Mouse (Mus musculus) embryonic facial prominence, embryonic 10.5 days (tissue): ENCODE measurements at regions not wholly inside any gene's neighbourhood (a gene's known extent, or its start where the extent isn't known, plus 50 kb on each side); places are given as distances from the start of the nearest gene placed in this dataset.
A peak's percentile ranks its signal among the peaks of the same experiment; 100 is the strongest.
"Not testable (repeated sequence)": the region's sequence is repeated elsewhere in the genome, so short reads cannot be mapped to it uniquely, and the experiment has no call there.

Experiments used
- DNase-seq: peaks from one replicate; pipeline ENCODE4 v3.0.0-alpha.2; 2017; ENCODE audit warnings: low spot score
- H3K27ac ChIP-seq: fragments of 300-500 bp; sonication (generic); replicated peaks from 2 replicates; pipeline ENCODE4 v1.5.1; 2016; ENCODE audit warnings: mild to moderate bottlenecking
- H3K27me3 ChIP-seq: fragments of 300-500 bp; sonication (generic); replicated peaks from 2 replicates; pipeline ENCODE4 v1.6.1; 2016; ENCODE audit warnings: low read depth, mild to moderate bottlenecking; ENCODE audit not compliant: poor library complexity, severe bottlenecking
- H3K36me3 ChIP-seq: fragments of 300-500 bp; sonication (generic); replicated peaks from 2 replicates; pipeline ENCODE4 v1.6.1; 2016; ENCODE audit warnings: mild to moderate bottlenecking, moderate library complexity
- H3K4me1 ChIP-seq: fragments of 300-500 bp; sonication (generic); 2 replicates; pipeline ENCODE4 v1.6.1; 2016
- H3K4me3 ChIP-seq: fragments of 300-500 bp; sonication (generic); 2 replicates; pipeline ENCODE4 v1.5.1; 2016; ENCODE audit warnings: mild to moderate bottlenecking, moderate library complexity
- H3K9me3 ChIP-seq: fragments of 300-500 bp; sonication (generic); 2 replicates; pipeline ENCODE4 v1.6.1; 2016; ENCODE audit warnings: mild to moderate bottlenecking
- WGBS: fragments of 180-500 bp; shearing (Covaris S2); methylation state at CpG from one replicate; pipeline ENCODE4 v1.1.7; 2016; 5-methylcytosine and 5-hydroxymethylcytosine counted together

DNA sequence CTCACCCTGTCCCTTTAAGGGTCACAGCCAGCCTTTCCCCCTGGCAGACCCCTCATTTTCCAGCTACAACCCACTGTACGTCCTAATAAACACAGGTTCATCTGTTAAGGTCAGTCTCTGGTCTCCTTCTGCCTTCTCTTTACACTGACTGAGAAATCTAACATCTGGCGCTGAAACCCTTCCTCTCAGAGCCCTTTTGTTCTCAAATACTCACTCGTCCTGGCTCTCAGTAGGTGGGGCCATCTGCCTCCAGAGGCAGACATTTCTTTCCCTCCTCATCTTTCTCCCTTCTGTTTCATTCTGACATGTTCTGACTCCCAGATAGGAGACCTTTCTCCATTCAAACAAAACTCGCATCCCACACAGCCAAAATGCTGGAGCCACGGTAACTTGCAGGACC, 102.6 kb upstream of the Thpo start:
- H3K4me3 ChIP-seq = no peak overlapping the region
- H3K36me3 ChIP-seq = no peaks in the 10 kb centered on the region
- DNase-seq = peak; percentile 34
- peak overlapping the region; percentile 74 for H3K27ac ChIP-seq
- H3K27me3 ChIP-seq = no peaks in the 10 kb centered on the region
- peaks cover 22% of the 10 kb centered on the region for H3K4me1 ChIP-seq
- WGBS = 21% methylated on average over 5 of the region's 5 CpGs
- H3K9me3 ChIP-seq = peaks cover 6% of the 10 kb centered on the region; the same call in 1 of the 2 replicates

- H3K4me3 ChIP-seq, H3K27ac ChIP-seq, H3K9me3 ChIP-seq, DNase-seq, H3K36me3 ChIP-seq, H3K27me3 ChIP-seq: not testable (repeated sequence)
- WGBS = 77% methylated on average over 10 of the region's 10 CpGs
- peaks cover 39% of the 10 kb centered on the region for H3K4me1 ChIP-seq
Measured at GRCm38 (mm10) chr16:20833838-20834237, 99.5 kb upstream of the Thpo start.

DNA sequence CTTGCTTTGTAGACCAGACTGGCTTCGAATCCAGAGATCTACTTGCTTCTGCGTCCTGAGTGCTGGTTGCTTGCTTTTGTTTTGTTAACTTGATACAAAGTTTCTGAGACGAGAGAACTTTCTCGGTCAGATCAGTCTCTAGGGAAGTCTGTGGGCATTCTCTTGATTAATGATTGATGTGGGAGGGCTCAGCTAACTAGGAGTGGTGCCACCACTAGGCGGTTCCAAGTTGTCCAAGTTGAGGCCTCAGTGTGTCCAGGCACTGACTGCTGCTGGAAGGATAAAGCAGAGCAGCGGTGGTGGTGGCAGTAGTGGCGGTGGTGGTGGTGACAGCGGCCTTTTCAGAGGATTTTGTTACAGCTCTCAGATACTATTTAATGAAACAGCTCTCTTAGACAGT, 99.0 kb upstream of the Thpo start:
- no peak for DNase-seq
- no peak overlapping the region for H3K27ac ChIP-seq
- 81% methylated on average over 8 of the region's 8 CpGs for WGBS
- H3K9me3 ChIP-seq = peaks cover 6% of the 10 kb centered on the region; the same call in 1 of the 2 replicates
- peaks cover 35% of the 10 kb centered on the region for H3K4me1 ChIP-seq
- no peaks in the 10 kb centered on the region for H3K27me3 ChIP-seq
- no peaks in the 10 kb centered on the region for H3K36me3 ChIP-seq
- H3K4me3 ChIP-seq = no peak overlapping the region

DNA sequence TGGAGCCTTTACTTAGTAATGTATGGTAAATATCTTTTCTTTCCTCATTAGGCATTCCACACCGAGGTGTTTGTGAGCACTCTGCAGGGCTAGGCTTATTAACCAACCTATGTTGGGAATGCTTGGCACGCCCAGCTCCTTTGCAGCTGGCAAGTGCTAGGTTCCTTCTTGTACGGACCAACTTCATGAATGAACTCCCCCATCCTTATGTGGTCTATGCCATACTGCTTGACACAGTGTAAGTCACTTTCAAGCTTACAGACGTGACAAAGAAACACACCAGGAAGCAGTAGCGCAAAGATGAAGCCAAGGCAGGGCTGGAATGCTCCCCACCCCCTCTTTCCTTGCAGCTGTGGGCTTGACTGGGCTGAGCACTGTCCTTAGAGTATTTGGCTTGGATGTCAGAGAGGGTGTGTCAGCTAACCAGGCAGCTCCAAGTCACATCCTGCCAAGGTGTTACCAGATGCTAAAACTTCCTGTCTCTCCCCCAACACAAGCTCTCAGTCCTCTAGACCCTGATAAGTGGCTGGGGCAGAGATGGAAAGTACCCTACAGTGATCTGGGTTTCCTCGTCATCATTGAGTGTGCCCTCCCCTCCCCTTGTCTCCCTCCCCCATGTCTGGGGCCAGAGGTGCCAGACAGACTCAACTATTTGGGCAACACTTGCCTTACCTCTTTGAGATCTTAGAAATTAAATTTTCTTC, 95.6 kb upstream of the Thpo start:
- no peak for DNase-seq
- H3K4me3 ChIP-seq = no peak overlapping the region
- WGBS = 57% methylated on average over 6 of the region's 6 CpGs
- peak overlapping the region; percentile 61; the same call in 1 of the 2 replicates for H3K27ac ChIP-seq
- H3K9me3 ChIP-seq = peaks cover 6% of the 10 kb centered on the region; the same call in 1 of the 2 replicates
- H3K27me3 ChIP-seq = no peaks in the 10 kb centered on the region
- peaks cover 17% of the 10 kb centered on the region for H3K4me1 ChIP-seq
- no peaks in the 10 kb centered on the region for H3K36me3 ChIP-seq

GRCm38 (mm10) chr16:20828996-20829731, 94.9 kb upstream of the Thpo start:
- 73% methylated on average over 5 of the region's 5 CpGs for WGBS
- no peak for DNase-seq
- H3K4me3 ChIP-seq = no peak overlapping the region

GRCm38 (mm10) chr16:20824226-20824625, 89.9 kb upstream of the Thpo start:
- Histone ChIP-seq H3K36me3 (no peaks in the 10 kb centered on the region), H3K9me3 (no peaks in the 10 kb centered on the region), H3K4me1 (peaks cover 6% of the 10 kb centered on the region), H3K4me3 (no peak overlapping the region), H3K27me3 (no peaks in the 10 kb centered on the region), H3K27ac (no peak overlapping the region)
- WGBS = 66% methylated on average over 7 of the region's 7 CpGs
- DNase-seq = no peak

More at GRCm38 (mm10) chr16:20828996-20829731, 94.9 kb upstream of the Thpo start:
- peaks cover 2% of the 10 kb centered on the region; the same call in 1 of the 2 replicates for H3K9me3 ChIP-seq
- 0 out of 2 replicates have a peak overlapping the region, but pooled peaks have one; percentile 61 for H3K27ac ChIP-seq
- H3K4me1 ChIP-seq = peaks cover 18% of the 10 kb centered on the region
- no peaks in the 10 kb centered on the region for H3K27me3 ChIP-seq
- no peaks in the 10 kb centered on the region for H3K36me3 ChIP-seq

- H3K4me1 ChIP-seq = peaks cover 18% of the 10 kb centered on the region
- no peak overlapping the region for H3K4me3 ChIP-seq
- H3K36me3 ChIP-seq = no peaks in the 10 kb centered on the region
- H3K27me3 ChIP-seq = no peaks in the 10 kb centered on the region
- H3K27ac ChIP-seq = no peak overlapping the region
- DNase-seq = no peak
- no peaks in the 10 kb centered on the region for H3K9me3 ChIP-seq
Measured at GRCm38 (mm10) chr16:20820939-20821338, 86.6 kb upstream of the Thpo start.

GRCm38 (mm10) chr16:20819568-20819967, 85.3 kb upstream of the Thpo start:
- Histone ChIP-seq H3K27me3 (no peaks in the 10 kb centered on the region), H3K27ac (no peak overlapping the region), H3K4me1 (peaks cover 18% of the 10 kb centered on the region), H3K9me3 (0 out of 2 replicates have a peak, but pooled peaks cover 3% of the 10 kb centered on the region), H3K36me3 (no peaks in the 10 kb centered on the region), H3K4me3 (no peak overlapping the region)
- DNase-seq = no peak
- 83% methylated on average over 3 of the region's 3 CpGs for WGBS

- DNase-seq = peak; percentile 21
- peak overlapping the region; percentile 66 for H3K27ac ChIP-seq
Measured at GRCm38 (mm10) chr16:20818711-20819189, 84.4 kb upstream of the Thpo start.

GRCm38 (mm10) chr16:20814976-20815375, 80.7 kb upstream of the Thpo start:
- H3K27ac ChIP-seq = no peak overlapping the region
- peaks cover 14% of the 10 kb centered on the region for H3K4me1 ChIP-seq
- H3K9me3 ChIP-seq = 0 out of 2 replicates have a peak, but pooled peaks cover 3% of the 10 kb centered on the region
- 83% methylated on average over 2 of the region's 2 CpGs for WGBS
- H3K4me3 ChIP-seq = no peak overlapping the region
- no peaks in the 10 kb centered on the region for H3K27me3 ChIP-seq
- H3K36me3 ChIP-seq = no peaks in the 10 kb centered on the region
- peak; percentile 46 for DNase-seq

More at GRCm38 (mm10) chr16:20818711-20819189, 84.4 kb upstream of the Thpo start:
- Histone ChIP-seq H3K4me3 (no peak overlapping the region), H3K9me3 (0 out of 2 replicates have a peak, but pooled peaks cover 3% of the 10 kb centered on the region), H3K27me3 (no peaks in the 10 kb centered on the region), H3K4me1 (peaks cover 14% of the 10 kb centered on the region), H3K36me3 (no peaks in the 10 kb centered on the region)
- WGBS = 35% methylated on average over 5 of the region's 5 CpGs

GRCm38 (mm10) chr16:20814240-20814639, 79.9 kb upstream of the Thpo start:
- no peak overlapping the region for H3K4me3 ChIP-seq
- H3K36me3 ChIP-seq = no peaks in the 10 kb centered on the region
- H3K27me3 ChIP-seq = no peaks in the 10 kb centered on the region
- DNase-seq = no peak
- H3K9me3 ChIP-seq = 0 out of 2 replicates have a peak, but pooled peaks cover 3% of the 10 kb centered on the region
- no peak overlapping the region for H3K27ac ChIP-seq
- peaks cover 13% of the 10 kb centered on the region for H3K4me1 ChIP-seq

DNA sequence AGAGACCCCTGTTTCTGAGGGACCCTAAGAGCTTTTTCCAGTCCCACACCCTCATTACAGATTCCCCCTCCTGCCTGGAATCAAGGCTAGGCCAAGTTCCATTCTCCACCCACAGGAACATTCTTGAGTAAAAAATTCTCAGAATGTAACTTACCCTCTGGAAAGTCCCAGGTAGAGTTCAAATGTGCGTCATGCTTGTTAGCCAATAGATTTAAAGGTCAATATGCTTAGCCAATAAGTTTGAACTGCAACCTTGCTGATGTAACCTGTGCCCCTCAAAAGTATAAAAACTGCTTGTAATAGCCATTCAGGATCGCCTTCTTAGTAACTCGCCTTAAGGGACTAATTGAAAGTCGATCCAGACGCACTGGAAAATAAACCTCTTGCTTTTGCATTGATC, 77.7 kb upstream of the Thpo start:
- H3K27me3 ChIP-seq, H3K4me3 ChIP-seq, H3K4me1 ChIP-seq, H3K27ac ChIP-seq, H3K36me3 ChIP-seq, H3K9me3 ChIP-seq, DNase-seq: not testable (repeated sequence)
- WGBS = 61% methylated on average over 5 of the region's 5 CpGs

DNA sequence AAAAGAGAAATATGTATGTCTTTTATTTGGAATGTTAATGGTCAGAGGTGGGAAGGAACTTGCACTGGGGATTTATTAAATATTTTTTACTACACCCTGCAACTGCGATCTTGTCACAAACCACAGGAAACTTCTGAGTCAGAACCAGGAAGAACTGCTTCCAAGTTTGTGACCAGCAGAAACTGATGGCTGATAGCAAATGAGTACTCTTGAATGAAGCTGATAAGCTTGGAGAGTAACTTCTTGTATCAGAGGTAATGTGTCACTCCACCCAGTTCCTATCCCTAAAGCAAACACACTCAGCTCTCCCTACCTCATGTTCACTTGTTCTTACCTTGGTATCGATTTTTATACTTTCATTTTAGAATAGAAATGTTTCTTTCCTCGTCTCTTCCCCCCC, 76.0 kb upstream of the Thpo start:
- Histone ChIP-seq H3K27ac (no peak overlapping the region), H3K9me3 (no peaks in the 10 kb centered on the region), H3K4me3 (no peak overlapping the region), H3K4me1 (peaks cover 3% of the 10 kb centered on the region), H3K27me3 (no peaks in the 10 kb centered on the region), H3K36me3 (no peaks in the 10 kb centered on the region)
- no peak for DNase-seq
- 90% methylated on average over 3 of the region's 3 CpGs for WGBS
